Mouse (Mus musculus): ENCODE measurements around the gene Ndufa7. TPM values are rescaled to one million over a fixed set of nuclear protein-coding genes. Genes with fewer than 3 reads are reported as not detected.
"Not testable (repeated sequence)": the region's sequence is repeated elsewhere in the genome, so short reads cannot be mapped to it uniquely, and the experiment has no call there.

The Ndufa7 gene
- polyA plus RNA-seq, 3 experiments from 2014 or later = 364 to 457 (median 417) TPM

GRCm38 (mm10) chr17:33884320-33884719 is 59.9 kb downstream of the Ndufa7 start:
- not testable (repeated sequence) for ATAC-seq

- ATAC-seq = not testable (repeated sequence)
Observed at GRCm38 (mm10) chr17:33887802-33888201, 63.4 kb downstream of the Ndufa7 start.

Other genes starting within 250 kb of the Ndufa7 start
- 10 to 100 TPM; 49.2 to 71.1 (median 57.9) TPM for gene Zfp414, start 195.5 kb upstream of the Ndufa7 start, polyA plus RNA-seq (2017; shearing (Covaris generic))
- gene Pram1, start 186.5 kb upstream of the Ndufa7 start, polyA plus RNA-seq (2017; shearing (Covaris generic)) = under 1 TPM; 0.57 to 0.93 (median 0.91) TPM
- gene Hnrnpm, start 137.7 kb upstream of the Ndufa7 start, polyA plus RNA-seq (2017; shearing (Covaris generic)) = 100 to 1,000 TPM; 269 to 417 (median 346) TPM
- gene March2, start 105.9 kb upstream of the Ndufa7 start, polyA plus RNA-seq (2017; shearing (Covaris generic)) = 10 to 100 TPM; 22.4 to 38.0 (median 23.1) TPM
- 100 to 1,000 TPM; 261 to 354 (median 270) TPM for gene Rab11b, start 64.0 kb upstream of the Ndufa7 start, polyA plus RNA-seq (2017; shearing (Covaris generic))
- gene Angptl4, start 42.7 kb upstream of the Ndufa7 start, polyA plus RNA-seq (2017; shearing (Covaris generic)) = 1 to 10 TPM; 3.5 to 5.9 (median 4.1) TPM
- gene Kank3, start 14.1 kb upstream of the Ndufa7 start, polyA plus RNA-seq (2017; shearing (Covaris generic)) = 1 to 10 TPM; 2.4 to 2.7 (median 2.4) TPM
- gene Rps28, start within 50 bp of the Ndufa7 start, polyA plus RNA-seq (2017; shearing (Covaris generic)) = 1,000 to 10,000 TPM; 1,118 to 2,316 (median 1,890) TPM
- gene Cd320, start 18.5 kb downstream of the Ndufa7 start, polyA plus RNA-seq (2017; shearing (Covaris generic)) = 10 to 100 TPM; 11.2 to 11.6 (median 11.2) TPM
- gene Gm7029, start 49.3 kb downstream of the Ndufa7 start, polyA plus RNA-seq (2017; shearing (Covaris generic)) = not detected
- gene Kifc1, start 66.1 kb downstream of the Ndufa7 start, polyA plus RNA-seq (2017; shearing (Covaris generic)) = 1 to 10 TPM in 2 of 3 experiments, under 1 TPM in 1; 0.20 to 7.4 (median 1.3) TPM
- gene Platr17, start 80.6 kb downstream of the Ndufa7 start, polyA plus RNA-seq (2017; shearing (Covaris generic)) = 10 to 100 TPM in 1 of 3 experiments, 1 to 10 TPM in 2; 5.3 to 10.1 (median 5.4) TPM
- 100 to 1,000 TPM; 101 to 116 (median 102) TPM for gene Daxx, start 84.8 kb downstream of the Ndufa7 start, polyA plus RNA-seq (2017; shearing (Covaris generic))
- gene Tapbp, start 91.3 kb downstream of the Ndufa7 start, polyA plus RNA-seq (2017; shearing (Covaris generic)) = 100 to 1,000 TPM; 367 to 428 (median 385) TPM
- gene Zbtb22, start 91.3 kb downstream of the Ndufa7 start, polyA plus RNA-seq (2017; shearing (Covaris generic)) = 1 to 10 TPM; 3.7 to 6.8 (median 4.8) TPM
- gene Rgl2, start 105.0 kb downstream of the Ndufa7 start, polyA plus RNA-seq (2017; shearing (Covaris generic)) = 10 to 100 TPM; 14.3 to 37.4 (median 31.7) TPM
- 100 to 1,000 TPM; 114 to 135 (median 124) TPM for gene Pfdn6, start 115.8 kb downstream of the Ndufa7 start, polyA plus RNA-seq (2017; shearing (Covaris generic))
- 10 to 100 TPM in 2 of 3 experiments, 1 to 10 TPM in 1; 6.8 to 11.0 (median 10.1) TPM for gene Wdr46, start 116.1 kb downstream of the Ndufa7 start, polyA plus RNA-seq (2017; shearing (Covaris generic))
- 10 to 100 TPM; 12.8 to 15.1 (median 13.9) TPM for gene B3galt4, start 126.9 kb downstream of the Ndufa7 start, polyA plus RNA-seq (2017; shearing (Covaris generic))
- 10 to 100 TPM; 27.6 to 30.0 (median 27.8) TPM for gene Vps52, start 131.2 kb downstream of the Ndufa7 start, polyA plus RNA-seq (2017; shearing (Covaris generic))
- 1,000 to 10,000 TPM; 3,532 to 7,587 (median 7,167) TPM for gene Rps18, start 131.4 kb downstream of the Ndufa7 start, polyA plus RNA-seq (2017; shearing (Covaris generic))
- 1,000 to 10,000 TPM; 4,943 to 7,708 (median 5,398) TPM for gene H2-K1, start 175.8 kb downstream of the Ndufa7 start, polyA plus RNA-seq (2017; shearing (Covaris generic))
- 1 to 10 TPM; 1.6 to 2.8 (median 2.5) TPM for gene Ring1, start 200.1 kb downstream of the Ndufa7 start, polyA plus RNA-seq (2017; shearing (Covaris generic))
- 10 to 100 TPM; 28.0 to 31.5 (median 30.7) TPM for gene H2-Ke6, start 203.5 kb downstream of the Ndufa7 start, polyA plus RNA-seq (2017; shearing (Covaris generic))
- 10 to 100 TPM; 40.8 to 49.3 (median 44.7) TPM for gene Slc39a7, start 207.1 kb downstream of the Ndufa7 start, polyA plus RNA-seq (2017; shearing (Covaris generic))
- 10 to 100 TPM in 2 of 3 experiments, 1 to 10 TPM in 1; 7.8 to 10.6 (median 10.1) TPM for gene Rxrb, start 207.2 kb downstream of the Ndufa7 start, polyA plus RNA-seq (2017; shearing (Covaris generic))
- gene Col11a2, start 214.9 kb downstream of the Ndufa7 start, polyA plus RNA-seq (2017; shearing (Covaris generic)) = under 1 TPM in 1 of 3 experiments, not detected in 2; 0.21 TPM